Mouse (Mus musculus) urinary bladder, postnatal 4 days (tissue): ENCODE results near the gene Gm3854.

ENCODE experiments used
- DNase-seq, 2 experiments: peaks; one replicate each; pipeline ENCODE4 v3.0.0; 2021 to 2022; ENCODE audit warnings: low spot score in 2 of 2

Gene Gm3854

DNA sequence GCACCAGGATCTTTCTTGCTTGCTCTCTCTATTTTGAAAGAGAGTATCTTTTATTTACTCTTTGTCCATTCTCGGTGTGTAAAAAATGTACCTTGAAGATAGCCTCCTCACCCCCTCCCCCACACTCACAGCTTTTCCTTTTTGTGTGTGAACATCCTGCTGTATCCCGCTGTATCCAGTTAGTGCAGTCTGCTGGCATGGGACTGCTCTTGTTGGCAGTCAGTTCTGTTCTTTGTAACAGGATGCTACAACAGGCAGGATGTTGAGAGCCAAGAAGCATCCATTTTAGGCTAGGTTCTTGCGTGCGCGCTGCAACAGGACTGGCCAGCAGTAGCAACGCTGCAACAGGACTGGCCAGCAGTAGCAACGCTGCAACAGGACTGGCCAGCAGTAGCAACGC lies 43.4 kb downstream of the Gm3854 start:
- no peak for DNase-seq

DNA sequence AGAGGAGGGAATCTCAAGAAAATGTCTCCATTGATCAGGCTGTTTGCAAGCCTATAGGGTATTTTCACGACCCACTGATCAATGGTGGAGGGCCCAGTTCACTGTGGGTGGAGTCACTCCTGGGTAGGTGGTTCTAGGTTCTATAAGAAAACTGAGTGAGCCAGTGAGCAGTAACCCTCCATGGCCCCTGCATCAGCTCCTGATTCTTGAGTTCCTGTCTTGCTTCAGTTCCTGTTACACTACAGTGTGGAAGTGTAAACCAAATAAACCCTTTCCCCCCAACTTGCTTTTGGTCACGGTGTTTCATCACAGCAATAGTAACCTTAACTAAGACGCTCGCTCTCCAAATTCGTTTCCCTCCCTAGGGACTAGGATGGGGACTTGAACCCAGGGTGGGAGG lies 45.4 kb downstream of the Gm3854 start:
- no peak for DNase-seq

DNA sequence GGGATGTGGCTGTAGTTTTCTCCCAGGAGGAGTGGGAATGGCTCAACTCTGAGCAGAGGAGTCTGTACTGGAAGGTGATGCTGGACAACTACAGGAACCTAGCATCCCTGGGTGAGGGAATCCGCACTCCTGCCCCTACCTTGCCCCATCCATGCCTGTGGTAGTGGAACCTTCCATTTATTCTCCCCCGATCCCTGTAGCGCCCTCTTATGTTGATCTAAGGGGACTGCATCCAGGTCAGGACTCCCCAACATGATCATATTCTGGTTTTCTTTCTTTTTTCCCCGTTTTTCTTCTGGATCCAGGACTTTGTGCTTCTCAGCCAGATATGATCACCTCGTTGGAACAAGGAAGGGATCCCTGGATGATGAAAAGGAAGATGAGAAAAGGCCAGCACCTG lies 45.9 kb downstream of the Gm3854 start:
- no peak for DNase-seq

DNA sequence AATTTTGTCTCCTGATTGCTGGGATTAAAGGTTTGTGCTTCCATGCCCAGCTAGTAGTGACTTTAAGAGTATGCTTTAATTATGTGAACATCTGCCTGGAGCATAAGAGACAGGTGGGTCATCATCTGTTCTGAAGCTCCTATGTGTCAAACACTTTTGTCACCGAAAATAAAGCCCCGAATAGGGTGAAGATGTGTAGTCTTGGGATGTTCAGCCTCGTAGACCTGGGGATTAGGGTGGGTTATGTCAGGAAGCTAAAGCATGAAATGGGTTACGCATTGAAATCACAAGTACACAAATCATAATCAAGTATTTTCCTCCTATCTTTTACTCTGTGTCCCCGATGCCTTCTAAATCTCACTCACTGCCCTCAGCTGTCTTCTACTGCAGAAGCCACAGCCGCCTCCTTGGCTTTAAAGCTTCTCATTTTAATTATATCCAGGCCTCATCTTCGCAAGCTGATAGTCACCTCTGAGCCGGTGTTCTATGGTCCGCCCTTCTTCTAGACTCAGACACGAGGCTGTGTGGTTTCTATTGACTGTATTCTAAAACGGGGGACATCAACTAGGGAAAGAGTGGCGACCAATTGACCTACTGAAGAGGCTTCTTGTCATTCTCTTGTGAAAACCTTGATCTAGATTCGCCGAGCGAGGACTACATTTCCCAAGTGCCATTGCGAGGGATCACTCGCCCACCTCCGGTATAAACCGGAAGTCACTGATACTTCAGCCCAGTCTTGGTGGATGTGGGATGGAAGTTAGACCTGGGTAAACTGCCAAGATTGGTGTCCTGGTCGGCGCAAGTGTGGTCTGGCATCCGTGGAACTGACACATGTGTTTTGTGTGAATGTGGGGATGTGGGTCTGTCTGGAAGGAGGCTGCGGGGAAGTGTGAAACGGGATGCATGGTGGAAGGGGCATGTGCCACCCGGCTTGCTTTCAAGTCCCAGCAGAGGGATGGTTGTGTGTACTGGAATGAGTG lies 54.7 kb downstream of the Gm3854 start, which contains the start of gene Smim17:
Gene Smim17, plus strand, starts transcription at position 720 of the 980 bp plus-strand sequence.
- DNase-seq, result peak in 1 of 2 experiments; percentile 18
